Mouse (Mus musculus) megakaryocyte progenitor cell, adult 5-6 weeks (primary cell): Measurements from ENCODE around the gene Cebpe. TPM values are rescaled to one million over a fixed set of nuclear protein-coding genes. Genes with fewer than 3 reads are reported as not detected.

Source experiments
- ATAC-seq: replicated peaks from 2 replicates; pipeline ENCODE4 v1.8.0; 2016; ENCODE audit warnings: mild to moderate bottlenecking, moderate TSS enrichment, inconsistent platforms; ENCODE audit not compliant: poor library complexity
- total RNA-seq, 2 experiments: library from RNA; stranded (forward) in 1 of 2; stranded (reverse) in 1 of 2; fragments of 157-497, 149-512 nt in 1 of 2; fragments of 200-1000 nt in 1 of 2; gene quantifications; 2 replicates each; pipeline versions ENCODE4 v1.2.3 to v1.2.4; 2015 to 2017

Gene Cebpe
- total RNA-seq, 2 experiments from 2014 or later = 24.2 to 82.0 TPM

GRCm38 (mm10) chr14:54682396-54682795 is 29.6 kb downstream of the Cebpe start:
- ATAC-seq = no peak

GRCm38 (mm10) chr14:54678657-54679304 is 33.2 kb downstream of the Cebpe start:
- ATAC-seq = no peak

- ATAC-seq = no peak
These were observed 35.7 kb downstream of the Cebpe start for GRCm38 (mm10) chr14:54676290-54676689.

DNA sequence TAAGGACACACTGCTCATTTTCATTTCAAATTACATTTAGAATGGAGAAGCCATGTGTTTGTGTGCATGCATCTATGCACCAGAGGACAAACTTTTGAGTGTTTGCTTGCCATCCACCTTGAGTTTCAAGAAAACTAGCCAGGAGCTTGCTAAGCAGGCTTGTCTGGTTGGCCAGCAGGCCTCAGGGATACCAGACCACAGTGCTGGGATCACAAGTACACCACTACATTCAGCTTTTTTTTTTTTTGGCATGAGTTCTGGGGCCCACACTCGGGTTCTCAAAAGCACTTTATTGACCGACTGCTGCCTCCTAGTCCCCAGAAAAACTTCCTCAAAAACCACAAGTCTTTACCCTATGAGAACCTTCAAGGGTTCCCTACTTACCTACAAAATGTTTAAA is 37.7 kb downstream of the Cebpe start:
- no peak for ATAC-seq

DNA sequence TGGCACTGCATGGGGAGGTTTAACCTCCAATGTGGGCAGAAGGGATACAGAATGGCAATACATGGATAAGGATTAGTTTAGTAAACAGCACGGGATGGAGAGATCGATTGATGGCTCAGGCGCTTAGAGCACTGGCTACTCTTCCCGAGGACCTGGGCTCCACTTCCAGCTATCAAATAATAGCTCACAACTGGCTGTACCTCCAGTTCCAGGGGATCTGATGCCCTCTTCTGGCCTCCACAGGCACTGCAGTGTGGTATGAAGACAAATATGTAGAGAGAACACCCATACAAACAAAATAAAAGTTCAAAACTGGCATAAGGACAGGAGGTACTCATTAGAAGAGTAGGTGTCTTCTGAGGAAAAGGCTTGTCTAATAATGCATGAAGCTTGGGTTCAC is 42.6 kb downstream of the Cebpe start:
- ATAC-seq = peak; percentile 70

- no peak for ATAC-seq
These were observed 47.3 kb downstream of the Cebpe start for GRCm38 (mm10) chr14:54664477-54665222.

Other genes with a start within 250 kb of the Cebpe start
- 23.5 and 25.0 TPM in 2 replicates for gene Lrp10, start 248.0 kb downstream of the Cebpe start, total RNA-seq (2015)
- gene Lrp10, start 248.0 kb downstream of the Cebpe start, total RNA-seq (2017) = 27.4 and 37.2 TPM in 2 replicates
- 0.29 and 0.62 TPM in 2 replicates for gene Rem2, start 236.1 kb downstream of the Cebpe start, total RNA-seq (2015)
- 2.2 TPM in 1 of 2 replicates, not detected in the other for gene Rem2, start 236.1 kb downstream of the Cebpe start, total RNA-seq (2017)
- gene Prmt5, start 194.6 kb downstream of the Cebpe start, total RNA-seq (2015) = 57.3 and 76.3 TPM in 2 replicates
- 62.1 and 66.6 TPM in 2 replicates for gene Prmt5, start 194.6 kb downstream of the Cebpe start, total RNA-seq (2017)
- gene Haus4, start 157.6 kb downstream of the Cebpe start, total RNA-seq (2015) = 62.1 and 62.7 TPM in 2 replicates
- 90.7 and 94.0 TPM in 2 replicates for gene Haus4, start 157.6 kb downstream of the Cebpe start, total RNA-seq (2017)
- 1.2 and 2.1 TPM in 2 replicates for gene Ajuba, start 134.6 kb downstream of the Cebpe start, total RNA-seq (2015)
- 0.29 and 1.2 TPM in 2 replicates for gene Ajuba, start 134.6 kb downstream of the Cebpe start, total RNA-seq (2017)
- gene 4931414P19Rik, start 106.2 kb downstream of the Cebpe start, total RNA-seq (2015) = 6.9 and 14.0 TPM in 2 replicates
- 5.1 TPM in 2 replicates for gene 4931414P19Rik, start 106.2 kb downstream of the Cebpe start, total RNA-seq (2017)
- gene Psmb5, start 94.2 kb downstream of the Cebpe start, total RNA-seq (2015) = 189 and 217 TPM in 2 replicates
- gene Psmb5, start 94.2 kb downstream of the Cebpe start, total RNA-seq (2017) = 58.9 and 64.6 TPM in 2 replicates
- gene Psmb11, start 90.7 kb downstream of the Cebpe start, total RNA-seq (2015) = not detected in 2 replicates
- gene Psmb11, start 90.7 kb downstream of the Cebpe start, total RNA-seq (2017) = 0.04 TPM in 1 of 2 replicates, not detected in the other
- not detected in 2 replicates for gene Gm17606, start 71.2 kb downstream of the Cebpe start, total RNA-seq (2015)
- not detected in 2 replicates for gene Gm17606, start 71.2 kb downstream of the Cebpe start, total RNA-seq (2017)
- gene Cdh24, start 70.8 kb downstream of the Cebpe start, total RNA-seq (2015) = 0.39 and 0.62 TPM in 2 replicates
- gene Cdh24, start 70.8 kb downstream of the Cebpe start, total RNA-seq (2017) = 0.71 and 0.92 TPM in 2 replicates
- gene 1700123O20Rik, start 26.0 kb downstream of the Cebpe start, total RNA-seq (2015) = 75.7 and 80.2 TPM in 2 replicates
- gene 1700123O20Rik, start 26.0 kb downstream of the Cebpe start, total RNA-seq (2017) = 47.3 and 52.3 TPM in 2 replicates
- gene Acin1, start 25.2 kb downstream of the Cebpe start, total RNA-seq (2015) = 170 and 177 TPM in 2 replicates
- 223 and 235 TPM in 2 replicates for gene Acin1, start 25.2 kb downstream of the Cebpe start, total RNA-seq (2017)
- gene Gm29776, start 13.3 kb downstream of the Cebpe start, total RNA-seq (2015) = 0.12 TPM in 1 of 2 replicates, not detected in the other
- not detected in 2 replicates for gene Gm29776, start 13.3 kb downstream of the Cebpe start, total RNA-seq (2017)
- gene Slc7a8, start 69.8 kb upstream of the Cebpe start, total RNA-seq (2015) = 4.7 and 7.7 TPM in 2 replicates
- 1.4 and 2.0 TPM in 2 replicates for gene Slc7a8, start 69.8 kb upstream of the Cebpe start, total RNA-seq (2017)
- not detected in 2 replicates for gene Rnf212b, start 102.0 kb upstream of the Cebpe start, total RNA-seq (2015)
- not detected in 2 replicates for gene Rnf212b, start 102.0 kb upstream of the Cebpe start, total RNA-seq (2017)
- 9.6 and 20.5 TPM in 2 replicates for gene Homez, start 158.8 kb upstream of the Cebpe start, total RNA-seq (2015)
- gene Homez, start 158.8 kb upstream of the Cebpe start, total RNA-seq (2017) = 10.0 and 15.0 TPM in 2 replicates
- 19.0 and 26.3 TPM in 2 replicates for gene Ppp1r3e, start 165.4 kb upstream of the Cebpe start, total RNA-seq (2015)
- gene Ppp1r3e, start 165.4 kb upstream of the Cebpe start, total RNA-seq (2017) = 2.8 and 5.0 TPM in 2 replicates
- 3.5 and 4.0 TPM in 2 replicates for gene Bcl2l2, start 171.2 kb upstream of the Cebpe start, total RNA-seq (2015)
- gene Bcl2l2, start 171.2 kb upstream of the Cebpe start, total RNA-seq (2017) = 7.2 and 9.5 TPM in 2 replicates
- not detected in 2 replicates for gene Gm20521, start 171.3 kb upstream of the Cebpe start, total RNA-seq (2015)
- 0.30 and 1.5 TPM in 2 replicates for gene Gm20521, start 171.3 kb upstream of the Cebpe start, total RNA-seq (2017)
- 103 and 113 TPM in 2 replicates for gene Pabpn1, start 180.3 kb upstream of the Cebpe start, total RNA-seq (2015)
- gene Pabpn1, start 180.3 kb upstream of the Cebpe start, total RNA-seq (2017) = 320 and 416 TPM in 2 replicates
- gene Slc22a17, start 201.0 kb upstream of the Cebpe start, total RNA-seq (2015) = 1.3 and 3.0 TPM in 2 replicates
- 1.3 and 1.4 TPM in 2 replicates for gene Slc22a17, start 201.0 kb upstream of the Cebpe start, total RNA-seq (2017)
- gene Efs, start 214.0 kb upstream of the Cebpe start, total RNA-seq (2015) = not detected in 2 replicates
- not detected in 2 replicates for gene Efs, start 214.0 kb upstream of the Cebpe start, total RNA-seq (2017)
- not detected in 2 replicates for gene Il25, start 220.5 kb upstream of the Cebpe start, total RNA-seq (2015)
- not detected in 2 replicates for gene Il25, start 220.5 kb upstream of the Cebpe start, total RNA-seq (2017)
- not detected in 2 replicates for gene Cmtm5, start 224.1 kb upstream of the Cebpe start, total RNA-seq (2015)
- not detected in 2 replicates for gene Cmtm5, start 224.1 kb upstream of the Cebpe start, total RNA-seq (2017)